Mouse (Mus musculus): ENCODE measurements around the gene Etfbkmt. TPM values are rescaled to one million over a fixed set of nuclear protein-coding genes. Genes with fewer than 3 reads are reported as not detected.
"Not testable (repeated sequence)": the region's sequence is repeated elsewhere in the genome, so short reads cannot be mapped to it uniquely, and the experiment has no call there.

Gene Etfbkmt
- polyA plus RNA-seq, 2 experiments, result 7.8 to 11.6 TPM

GRCm38 (mm10) chr6:149116992-149117391, 22.7 kb upstream of the Etfbkmt start:
- ATAC-seq (ENCODE audit: insufficient read depth) (no peak), DNase-seq (ENCODE audit: low read depth in 3 of 3, low spot score in 3 of 3) (no peak)
- H3K9me3 ChIP-seq (ENCODE audit: control insufficient read depth, low read length), result no peaks in the 10 kb centered on the region
- no peak overlapping the region for H3K9ac ChIP-seq (replicated peaks)
- TF ChIP-seq EP300 (IDR thresholded peaks at IDR 0.05; ENCODE audit: low read depth) (no peak), CTCF (IDR thresholded peaks at IDR 0.05; ENCODE audit: low read depth) (no peak)
- H3K4me1 ChIP-seq (replicated peaks; ENCODE audit: control insufficient read depth in 2 of 2, insufficient read depth in 2 of 2, low read length in 1 of 2), result peaks cover 0 to 4% of the 10 kb centered on the region in 2 experiments; a peak in 2 of 4 replicates
- no peak overlapping the region for H3K4me3 ChIP-seq (ENCODE audit: insufficient read depth in 1 of 2, low read depth in 2 of 2, low read length in 2 of 2)
- no peak overlapping the region for H3K27ac ChIP-seq
- H3K4me2 ChIP-seq (ENCODE audit: low read depth), result no peak overlapping the region
- H3K36me3 ChIP-seq (replicated peaks; ENCODE audit: control insufficient read depth, insufficient read depth, low read depth), result no peaks in the 10 kb centered on the region
- no peaks in the 10 kb centered on the region for H3K27me3 ChIP-seq (ENCODE audit: control insufficient read depth, insufficient read depth, low read length)

GRCm38 (mm10) chr6:149118935-149119334, 20.7 kb upstream of the Etfbkmt start:
- no peaks in the 10 kb centered on the region for H3K9me3 ChIP-seq (ENCODE audit: control insufficient read depth, low read length)
- H3K4me1 ChIP-seq (replicated peaks; ENCODE audit: control insufficient read depth in 2 of 2, insufficient read depth in 2 of 2, low read length in 1 of 2), result peaks cover 0 to 4% of the 10 kb centered on the region in 2 experiments; a peak in 2 of 4 replicates
- H3K4me2 ChIP-seq (ENCODE audit: low read depth), result no peak overlapping the region
- no peak overlapping the region for H3K4me3 ChIP-seq (ENCODE audit: insufficient read depth in 1 of 2, low read depth in 2 of 2, low read length in 2 of 2)
- DNase-seq (ENCODE audit: low read depth in 3 of 3, low spot score in 3 of 3), result no peak
- TF ChIP-seq CTCF (IDR thresholded peaks at IDR 0.05; ENCODE audit: low read depth), result no peak
- TF ChIP-seq EP300 (IDR thresholded peaks at IDR 0.05; ENCODE audit: low read depth), result no peak
- H3K27ac ChIP-seq, result no peak overlapping the region
- H3K27me3 ChIP-seq (ENCODE audit: control insufficient read depth, insufficient read depth, low read length), result no peaks in the 10 kb centered on the region
- peak; percentile 65 for ATAC-seq (ENCODE audit: insufficient read depth)
- WGBS (ENCODE audit: insufficient replicate concordance), result 60% methylated on average over 2 of the region's 2 CpGs
- no peak overlapping the region for H3K9ac ChIP-seq (replicated peaks)
- H3K36me3 ChIP-seq (replicated peaks; ENCODE audit: control insufficient read depth, insufficient read depth, low read depth), result no peaks in the 10 kb centered on the region

- Histone ChIP-seq H3K36me3 (replicated peaks; ENCODE audit: control insufficient read depth, insufficient read depth, low read depth) (no peaks in the 10 kb centered on the region), H3K9ac (replicated peaks) (no peak overlapping the region), H3K4me3 (ENCODE audit: insufficient read depth in 1 of 2, low read depth in 2 of 2, low read length in 2 of 2) (no peak overlapping the region), H3K4me2 (ENCODE audit: low read depth) (no peak overlapping the region), H3K9me3 (ENCODE audit: control insufficient read depth, low read length) (no peaks in the 10 kb centered on the region), H3K4me1 (replicated peaks; ENCODE audit: control insufficient read depth in 2 of 2, insufficient read depth in 2 of 2, low read length in 1 of 2) (peaks cover 0 to 4% of the 10 kb centered on the region in 2 experiments; a peak in 2 of 4 replicates), H3K27me3 (ENCODE audit: control insufficient read depth, insufficient read depth, low read length) (no peaks in the 10 kb centered on the region), H3K27ac (no peak overlapping the region)
- ATAC-seq (ENCODE audit: insufficient read depth), result no peak
- 28% methylated on average over 2 of the region's 2 CpGs for WGBS (ENCODE audit: insufficient replicate concordance)
- peak in 1 of 3 experiments; percentile 44 for DNase-seq (ENCODE audit: low read depth in 3 of 3, low spot score in 3 of 3)
- no peak for TF ChIP-seq EP300 (IDR thresholded peaks at IDR 0.05; ENCODE audit: low read depth)
- peak; percentile 60 for TF ChIP-seq CTCF (IDR thresholded peaks at IDR 0.05; ENCODE audit: low read depth)
These were observed 19.8 kb upstream of the Etfbkmt start for GRCm38 (mm10) chr6:149119853-149120252.

GRCm38 (mm10) chr6:149123042-149123441, 16.6 kb upstream of the Etfbkmt start:
- no peaks in the 10 kb centered on the region for H3K27me3 ChIP-seq (ENCODE audit: control insufficient read depth, insufficient read depth, low read length)
- no peak overlapping the region for H3K4me2 ChIP-seq (ENCODE audit: low read depth)
- no peak overlapping the region for H3K9ac ChIP-seq (replicated peaks)
- no peaks in the 10 kb centered on the region for H3K9me3 ChIP-seq (ENCODE audit: control insufficient read depth, low read length)
- peaks cover 0 to 4% of the 10 kb centered on the region in 2 experiments; a peak in 1 of 4 replicates for H3K4me1 ChIP-seq (replicated peaks; ENCODE audit: control insufficient read depth in 2 of 2, insufficient read depth in 2 of 2, low read length in 1 of 2)
- ATAC-seq (ENCODE audit: insufficient read depth) (no peak), DNase-seq (ENCODE audit: low read depth in 3 of 3, low spot score in 3 of 3) (no peak)
- no peak overlapping the region for H3K4me3 ChIP-seq (ENCODE audit: insufficient read depth in 1 of 2, low read depth in 2 of 2, low read length in 2 of 2)
- no peaks in the 10 kb centered on the region for H3K36me3 ChIP-seq (replicated peaks; ENCODE audit: control insufficient read depth, insufficient read depth, low read depth)
- no peak for TF ChIP-seq CTCF (IDR thresholded peaks at IDR 0.05; ENCODE audit: low read depth)
- WGBS (ENCODE audit: insufficient replicate concordance), result 58% methylated on average over 3 of the region's 3 CpGs
- no peak overlapping the region for H3K27ac ChIP-seq

- Histone ChIP-seq H3K4me3 (ENCODE audit: insufficient read depth in 1 of 2, low read depth in 2 of 2, low read length in 2 of 2) (no peak overlapping the region), H3K4me2 (ENCODE audit: low read depth) (no peak overlapping the region), H3K9ac (replicated peaks) (no peak overlapping the region), H3K27ac (no peak overlapping the region), H3K27me3 (ENCODE audit: control insufficient read depth, insufficient read depth, low read length) (no peaks in the 10 kb centered on the region), H3K36me3 (replicated peaks; ENCODE audit: control insufficient read depth, insufficient read depth, low read depth) (no peaks in the 10 kb centered on the region), H3K9me3 (ENCODE audit: control insufficient read depth, low read length) (no peaks in the 10 kb centered on the region), H3K4me1 (replicated peaks; ENCODE audit: control insufficient read depth in 2 of 2, insufficient read depth in 2 of 2, low read length in 1 of 2) (no peaks in the 10 kb centered on the region)
- peak; percentile 34; the same call in 1 of the 2 replicates for ATAC-seq (ENCODE audit: insufficient read depth)
- 48% methylated on average over 4 of the region's 4 CpGs for WGBS (ENCODE audit: insufficient replicate concordance)
- TF ChIP-seq EP300 (IDR thresholded peaks at IDR 0.05; ENCODE audit: low read depth), result no peak
- peak; percentile 78 for TF ChIP-seq CTCF (IDR thresholded peaks at IDR 0.05; ENCODE audit: low read depth)
- no peak for DNase-seq (ENCODE audit: low read depth in 3 of 3, low spot score in 3 of 3)
These were observed 13.0 kb upstream of the Etfbkmt start for GRCm38 (mm10) chr6:149126675-149127074.

GRCm38 (mm10) chr6:149129870-149130269, 9.8 kb upstream of the Etfbkmt start, which contains the start of gene Gm10203:
Gene Gm10203 (plus strand): TSS chr6:149130170.
- not testable (repeated sequence) for H3K9ac ChIP-seq (replicated peaks)

More at GRCm38 (mm10) chr6:149129870-149130269, 9.8 kb upstream of the Etfbkmt start, which contains the start of gene Gm10203:
- not testable (repeated sequence) for H3K4me3 ChIP-seq (ENCODE audit: insufficient read depth in 1 of 2, low read depth in 2 of 2, low read length in 2 of 2); H3K27ac ChIP-seq; ATAC-seq (ENCODE audit: insufficient read depth); H3K4me2 ChIP-seq (ENCODE audit: low read depth); H3K9me3 ChIP-seq (ENCODE audit: control insufficient read depth, low read length); H3K4me1 ChIP-seq (replicated peaks; ENCODE audit: control insufficient read depth in 2 of 2, insufficient read depth in 2 of 2, low read length in 1 of 2); DNase-seq (ENCODE audit: low read depth in 3 of 3, low spot score in 3 of 3); H3K27me3 ChIP-seq (ENCODE audit: control insufficient read depth, insufficient read depth, low read length); H3K36me3 ChIP-seq (replicated peaks; ENCODE audit: control insufficient read depth, insufficient read depth, low read depth)
- 69% methylated on average over 8 of the region's 8 CpGs for WGBS (ENCODE audit: insufficient replicate concordance)
